In the genomic region with DNA sequence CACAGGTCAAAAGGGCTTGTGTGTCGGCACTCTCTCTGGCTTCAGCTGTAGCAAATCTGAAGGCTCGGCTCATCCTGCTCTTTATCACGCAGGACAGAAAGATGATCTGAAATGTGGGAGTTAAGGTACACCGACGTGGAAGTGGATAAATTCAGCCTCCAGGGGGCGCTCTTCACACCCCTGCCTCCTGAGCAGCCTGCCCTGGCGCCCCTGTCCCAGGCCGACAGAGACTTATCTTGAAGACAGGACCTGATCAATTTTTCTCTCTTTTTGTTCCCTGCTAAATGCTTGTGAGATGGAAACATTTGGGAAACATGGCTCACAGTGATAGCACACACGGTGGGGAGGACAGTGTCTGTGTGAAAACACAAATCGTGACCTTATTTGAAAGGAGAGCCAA, we compare ENCODE assay signal across 8 mouse cellular contexts. TPM values are rescaled to one million over a fixed set of nuclear protein-coding genes. Genes with fewer than 3 reads are reported as not detected.
A peak's percentile ranks its signal among the peaks of the same experiment; 100 is the strongest.
DNase-seq lines count a peak whose midpoint lies in the region; ATAC-seq and TF ChIP-seq lines count a peak whose summit lies in the region.

No protein-coding gene starts in this region.

- DNase-seq in frontal cortex, postnatal 14 days (ENCODE audit: low spot score in 2 of 2) = no peak
- no peak for DNase-seq in testis, postnatal 14 days (ENCODE audit: low spot score)
- DNase-seq in embryonic facial prominence, embryonic 14.5 days (ENCODE audit: low spot score) = peak; percentile 35
- DNase-seq in heart, postnatal 4 days = peak; percentile 67
- DNase-seq in thymus, postnatal 4 days = peak; percentile 83

- H3K27ac ChIP-seq in testis, adult 2 months (ENCODE audit: control insufficient read depth, insufficient read depth, low read depth, low read length) = no peak overlapping the region
- no peak overlapping the region for H3K27ac ChIP-seq in embryonic facial prominence, embryonic 14.5 days (replicated peaks; ENCODE audit: low read depth, low read length)

- no peak overlapping the region for H3K4me2 ChIP-seq in embryonic facial prominence, embryonic 14.5 days (ENCODE audit: low read depth, low read length)

- H3K4me1 ChIP-seq in testis, adult 2 months (ENCODE audit: control insufficient read depth, insufficient read depth, low read length) = peaks cover 17% of the 10 kb centered on the region
- H3K4me1 ChIP-seq in embryonic facial prominence, embryonic 14.5 days (ENCODE audit: control insufficient read depth, insufficient read depth, low read length) = no peaks in the 10 kb centered on the region

- TF ChIP-seq POLR2A in testis, adult 2 months (IDR thresholded peaks at IDR 0.05; ENCODE audit: control insufficient read depth, low read depth, low read length) = no peak

- 23% methylated on average over 10 of the region's 10 CpGs for WGBS in embryonic facial prominence, embryonic 14.5 days

- H3K27me3 ChIP-seq in testis, adult 2 months (ENCODE audit: control insufficient read depth, insufficient read depth, low read length) = no peaks in the 10 kb centered on the region
- no peaks in the 10 kb centered on the region for H3K27me3 ChIP-seq in embryonic facial prominence, embryonic 14.5 days (replicated peaks; ENCODE audit: control insufficient read depth, insufficient read depth, low read length)

- peak; percentile 85 for TF ChIP-seq CTCF in testis, adult 2 months (IDR thresholded peaks at IDR 0.05; ENCODE audit: control insufficient read depth, insufficient read depth, insufficient replicate concordance, low read depth, low read length)

- H3K4me3 ChIP-seq in testis, adult 2 months (ENCODE audit: control insufficient read depth, low read depth, low read length) = no peak overlapping the region
- no peak overlapping the region for H3K4me3 ChIP-seq in embryonic facial prominence, embryonic 14.5 days (ENCODE audit: low read depth, low read length)

- ATAC-seq in frontal cortex, adult (ENCODE audit: low TSS enrichment) = peak; percentile 64; the same call in 1 of the 2 replicates
- 0 out of 2 replicates have a peak, but pooled peaks have one; percentile 48 for ATAC-seq in embryonic facial prominence, embryonic 14.5 days (ENCODE audit: low read depth)
- peak; percentile 88 for ATAC-seq in megakaryocyte progenitor cell, adult 5-6 weeks (replicated peaks; ENCODE audit: poor library complexity)

- no peaks in the 10 kb centered on the region for H3K36me3 ChIP-seq in testis, adult 2 months (ENCODE audit: control insufficient read depth, insufficient read depth, low read length)
- H3K36me3 ChIP-seq in embryonic facial prominence, embryonic 14.5 days (ENCODE audit: control insufficient read depth, insufficient read depth, low read length) = peaks cover 15% of the 10 kb centered on the region; the same call in 1 of the 2 replicates

- H3K9ac ChIP-seq in embryonic facial prominence, embryonic 14.5 days (ENCODE audit: low read depth, low read length) = no peak overlapping the region

- no peaks in the 10 kb centered on the region for H3K9me3 ChIP-seq in embryonic facial prominence, embryonic 14.5 days (ENCODE audit: control insufficient read depth, low read length)

RNA-seq across cellular contexts. Expression of a gene that starts 11.2 kb away (rescaled TPM):
- 1.2 and 1.7 TPM in 2 replicates for polyA plus RNA-seq in testis, adult 2 months (2012; rRNA removed)
- polyA plus RNA-seq in embryonic facial prominence, embryonic 14.5 days (2014; fragmentation: Nextera tagmentation; extraction: Ambion mirVana) = 13.8 and 20.7 TPM in 2 replicates
- 10 to 100 TPM; 19.4 to 19.7 TPM for total RNA-seq in heart, postnatal 4 days (2021)
- total RNA-seq in megakaryocyte progenitor cell, adult 5-6 weeks (2015) = 0.27 TPM in 1 of 2 replicates, not detected in the other
- 0.12 and 0.51 TPM in 2 replicates for total RNA-seq in megakaryocyte progenitor cell, adult 5-6 weeks (2017)

RNA-seq across cellular contexts. Expression of a gene that starts 48.0 kb away (rescaled TPM):
- polyA plus RNA-seq in testis, adult 2 months (2012; rRNA removed) = 11.2 and 11.9 TPM in 2 replicates
- polyA plus RNA-seq in embryonic facial prominence, embryonic 14.5 days (2014; fragmentation: Nextera tagmentation; extraction: Ambion mirVana) = 52.2 and 59.3 TPM in 2 replicates
- 10 to 100 TPM; 31.5 to 33.2 TPM for total RNA-seq in heart, postnatal 4 days (2021)
- 36.4 and 42.8 TPM in 2 replicates for total RNA-seq in megakaryocyte progenitor cell, adult 5-6 weeks (2015)
- 69.8 and 74.7 TPM in 2 replicates for total RNA-seq in megakaryocyte progenitor cell, adult 5-6 weeks (2017)

Comparison
In these comparisons a context has a peak if more than half of its experiments do, and no peak if none do; other contexts are left out.
1. DNase-seq: peak in embryonic facial prominence, embryonic 14.5 days (single experiment), heart, postnatal 4 days (single experiment) and thymus, postnatal 4 days (single experiment); none in frontal cortex, postnatal 14 days (0 of 2) and testis, postnatal 14 days (single experiment).
2. RNA of a gene that starts 11.2 kb away (total RNA-seq): 19.4 to 19.7 TPM in heart, postnatal 4 days; 0.12 to 0.51 TPM in megakaryocyte progenitor cell, adult 5-6 weeks; every median in the first group is over 10 times any median in the second.
3. Peak in every context shown above with its lines, with median percentiles within 50 percentile points of each other: ATAC-seq.